Mouse (Mus musculus): Measurements from ENCODE around the gene Vmn1r30.

Gene Vmn1r30

DNA sequence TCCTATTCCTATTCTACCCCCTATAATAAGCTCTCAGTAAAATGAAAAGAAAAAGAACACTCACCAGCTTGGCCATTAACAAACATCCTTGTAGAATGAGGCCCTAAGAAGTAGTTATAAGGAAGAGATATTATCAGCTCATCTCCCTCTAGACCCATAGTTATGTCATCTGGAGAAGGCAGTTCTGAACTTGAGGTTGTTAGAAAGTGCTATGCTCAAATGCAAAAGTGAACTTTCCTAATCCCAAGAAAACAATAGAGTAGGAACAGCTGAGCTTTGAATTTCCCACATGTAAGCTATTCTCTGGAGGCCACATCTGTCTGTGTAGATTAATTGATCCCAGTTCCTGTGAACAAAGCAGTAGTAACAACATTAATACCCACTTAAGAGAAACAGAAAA is at the start of gene Vmn1r30:
TSS of gene Vmn1r30 (minus strand) at position 101 of the 400 bp plus-strand sequence.
- no peak for DNase-seq (ENCODE audit: low spot score)

DNA sequence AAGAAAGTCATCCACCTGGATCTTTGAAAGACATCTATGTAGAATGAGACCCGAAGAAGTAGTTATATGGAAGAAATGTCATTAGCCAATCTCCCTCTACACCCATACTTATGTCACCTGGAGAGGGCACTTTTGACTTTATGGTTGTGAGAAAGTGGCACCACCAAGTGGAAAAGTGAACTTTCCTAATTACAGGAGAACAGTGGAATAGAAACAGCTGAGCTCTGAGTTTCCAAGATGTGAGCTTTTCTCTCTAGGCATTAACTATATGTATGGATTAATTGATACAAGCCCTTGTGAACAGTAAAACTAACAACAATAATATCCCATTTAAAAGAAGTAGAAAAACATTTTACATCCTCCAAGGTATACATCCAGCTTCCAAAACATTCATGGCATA is 32.0 kb upstream of the Vmn1r30 start, which contains the start of gene Vmn1r31:
TSS of gene Vmn1r31 (minus strand) at position 101 of the 400 bp plus-strand sequence.
- no peak for DNase-seq (ENCODE audit: low spot score)
